Mouse (Mus musculus) kidney, adult 18-20 months (tissue): ENCODE measurements at regions not wholly inside any gene's neighbourhood (a gene's known extent, or its start where the extent isn't known, plus 50 kb on each side); places are given as distances from the start of the nearest gene placed in this dataset.

Experiments used
- DNase-seq: peaks from one replicate; pipeline ENCODE4 v3.0.0; 2021

GRCm38 (mm10) chr8:73930344-73930743 lies 577.0 kb upstream of the Large1 start:
- DNase-seq: no peak

- no peak for DNase-seq
Measured at GRCm38 (mm10) chr8:73925515-73926241, 572.3 kb upstream of the Large1 start.

GRCm38 (mm10) chr8:73923181-73923580 lies 569.8 kb upstream of the Large1 start:
- no peak for DNase-seq

- DNase-seq: no peak
Measured at GRCm38 (mm10) chr8:73921158-73921557, 567.8 kb upstream of the Large1 start.

GRCm38 (mm10) chr8:73920564-73920963 lies 567.2 kb upstream of the Large1 start:
- no peak for DNase-seq

- peak; percentile 5 for DNase-seq
Measured at GRCm38 (mm10) chr8:73905071-73905470, 551.7 kb upstream of the Large1 start.

GRCm38 (mm10) chr8:73903838-73904237 lies 550.5 kb upstream of the Large1 start:
- no peak for DNase-seq

- no peak for DNase-seq
Measured at GRCm38 (mm10) chr8:73885976-73886375, 532.6 kb upstream of the Large1 start.

- no peak for DNase-seq
Measured at GRCm38 (mm10) chr8:73881606-73882005, 528.3 kb upstream of the Large1 start.
